Mouse (Mus musculus): ENCODE measurements around the gene Myo1c. TPM values are rescaled to one million over a fixed set of nuclear protein-coding genes. Genes with fewer than 3 reads are reported as not detected.

Gene Myo1c
- total RNA-seq, 1 experiment from 2014 or later: 97.0 TPM

DNA sequence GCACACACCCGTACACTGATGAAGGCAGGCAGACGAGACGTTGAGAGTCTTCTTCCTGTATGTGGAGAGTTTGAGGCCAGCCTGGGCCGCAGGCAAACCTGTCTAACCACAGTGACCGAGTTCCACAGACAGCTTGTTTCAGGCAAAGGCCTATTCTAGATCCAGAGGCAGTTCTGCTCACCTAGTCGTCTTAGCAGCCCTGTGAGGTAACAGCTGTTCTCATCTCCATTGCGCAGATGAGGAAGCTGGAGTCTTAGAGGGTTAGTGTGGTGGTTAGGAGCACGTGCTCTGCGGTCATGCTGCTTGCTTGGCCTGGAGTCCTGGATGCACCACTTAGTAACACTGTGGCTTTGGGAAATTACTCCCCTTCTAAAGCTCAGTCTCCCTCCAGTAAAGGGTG, 5.6 kb upstream of the Myo1c start:
- peak; percentile 70 for ATAC-seq (replicated peaks; ENCODE audit: insufficient number of reproducible peaks, low FRiP score, low TSS enrichment, poor library complexity, severe bottlenecking)

DNA sequence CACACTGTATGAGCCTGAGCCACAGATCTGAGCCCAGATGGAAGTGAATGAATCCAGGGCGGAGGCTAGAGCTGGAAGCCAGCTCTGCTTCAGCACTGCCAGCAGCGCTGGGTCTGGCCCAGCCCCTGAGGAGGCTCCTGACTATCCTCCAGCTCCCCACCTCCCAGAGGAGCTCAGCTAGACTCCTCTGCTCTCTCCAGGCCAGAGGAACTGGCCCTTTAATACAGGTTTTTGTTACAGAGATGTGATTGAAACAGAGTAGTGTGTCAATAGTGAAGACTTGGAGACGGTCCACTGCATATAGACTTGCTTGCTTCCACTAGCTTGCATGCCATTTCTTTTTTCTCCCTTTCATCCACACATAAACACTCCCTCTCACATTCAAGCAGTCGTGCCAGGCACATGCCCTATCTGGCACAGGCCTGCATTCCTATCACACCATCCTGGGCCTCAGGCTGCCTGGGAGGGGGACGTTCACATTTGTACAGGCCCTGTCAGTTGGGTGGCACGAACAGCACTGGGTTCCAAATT, 2.6 kb upstream of the Myo1c start:
- no peak for ATAC-seq (replicated peaks; ENCODE audit: insufficient number of reproducible peaks, low FRiP score, low TSS enrichment, poor library complexity, severe bottlenecking)

DNA sequence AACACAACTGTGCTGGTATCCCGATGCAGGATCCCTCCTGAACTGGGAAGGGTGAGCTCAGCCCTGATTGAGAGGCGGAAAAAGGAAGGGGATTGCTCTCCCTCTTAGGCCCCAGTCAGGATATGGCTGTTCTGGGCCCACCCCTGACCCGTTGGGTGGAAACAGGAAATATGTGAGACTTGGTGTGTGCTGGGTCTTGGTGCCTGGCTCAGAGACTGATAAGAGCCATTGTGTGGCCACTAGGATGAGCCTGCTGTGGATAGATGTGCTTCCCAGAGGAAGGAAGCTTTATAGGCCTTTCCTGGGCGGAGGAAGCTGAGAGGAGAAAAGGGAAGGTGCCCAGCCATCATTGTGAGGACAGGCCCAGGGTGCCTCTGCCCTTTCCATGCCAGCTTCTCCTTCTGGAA, 1.1 kb upstream of the Myo1c start:
- no peak for ATAC-seq (replicated peaks; ENCODE audit: insufficient number of reproducible peaks, low FRiP score, low TSS enrichment, poor library complexity, severe bottlenecking)

GRCm38 (mm10) chr11:75650958-75651425, 688 bp downstream of the Myo1c start:
- ATAC-seq (replicated peaks; ENCODE audit: insufficient number of reproducible peaks, low FRiP score, low TSS enrichment, poor library complexity, severe bottlenecking): peak; percentile 6; the same call in 1 of the 2 replicates

- ATAC-seq (replicated peaks; ENCODE audit: insufficient number of reproducible peaks, low FRiP score, low TSS enrichment, poor library complexity, severe bottlenecking): no peak
Observed at GRCm38 (mm10) chr11:75651426-75652221, 1.3 kb downstream of the Myo1c start.

DNA sequence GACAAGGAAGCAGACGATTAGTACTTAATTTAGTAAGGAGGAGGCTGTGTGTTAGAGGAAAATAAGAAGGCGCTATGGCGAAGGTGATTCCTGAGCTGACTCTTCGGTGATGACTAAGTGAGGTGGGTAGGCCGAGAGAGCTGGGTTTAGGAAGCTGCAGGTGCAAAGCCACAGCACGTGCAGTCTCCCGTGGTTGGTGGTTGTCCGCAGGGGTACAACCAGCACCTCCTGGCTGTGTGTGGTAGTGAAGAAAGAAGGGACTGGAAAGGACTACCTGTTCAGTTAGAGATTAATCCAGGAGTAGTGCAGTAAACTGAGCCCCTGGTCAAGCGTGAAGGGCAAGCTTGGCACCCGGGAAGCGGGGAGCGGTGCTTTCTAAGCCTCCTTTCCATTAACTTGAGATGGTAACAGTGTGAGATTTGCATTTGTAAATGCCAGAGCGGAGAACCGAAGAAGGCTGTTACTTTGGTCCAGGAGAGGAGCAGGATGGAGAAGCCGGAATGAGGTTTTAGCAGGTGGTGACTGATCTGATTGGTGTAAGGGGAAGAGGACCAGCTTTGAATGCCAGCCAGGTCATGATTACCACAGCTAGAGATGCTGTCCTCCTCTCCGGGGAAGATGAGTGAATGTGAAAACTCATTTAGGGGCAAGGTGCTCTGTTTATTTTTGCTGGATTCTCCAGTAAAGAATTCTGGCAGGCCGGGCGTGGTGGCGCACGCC, 2.1 kb downstream of the Myo1c start:
- no peak for ATAC-seq (replicated peaks; ENCODE audit: insufficient number of reproducible peaks, low FRiP score, low TSS enrichment, poor library complexity, severe bottlenecking)

GRCm38 (mm10) chr11:75652942-75653684, 2.8 kb downstream of the Myo1c start:
- ATAC-seq (replicated peaks; ENCODE audit: insufficient number of reproducible peaks, low FRiP score, low TSS enrichment, poor library complexity, severe bottlenecking): no peak; the same call in none of the 2 replicates

- ATAC-seq (replicated peaks; ENCODE audit: insufficient number of reproducible peaks, low FRiP score, low TSS enrichment, poor library complexity, severe bottlenecking): peak; percentile 67
Observed at GRCm38 (mm10) chr11:75653781-75654470, 3.6 kb downstream of the Myo1c start.

GRCm38 (mm10) chr11:75654471-75655390, 4.4 kb downstream of the Myo1c start:
- peak; percentile 2; the same call in 1 of the 2 replicates for ATAC-seq (replicated peaks; ENCODE audit: insufficient number of reproducible peaks, low FRiP score, low TSS enrichment, poor library complexity, severe bottlenecking)

DNA sequence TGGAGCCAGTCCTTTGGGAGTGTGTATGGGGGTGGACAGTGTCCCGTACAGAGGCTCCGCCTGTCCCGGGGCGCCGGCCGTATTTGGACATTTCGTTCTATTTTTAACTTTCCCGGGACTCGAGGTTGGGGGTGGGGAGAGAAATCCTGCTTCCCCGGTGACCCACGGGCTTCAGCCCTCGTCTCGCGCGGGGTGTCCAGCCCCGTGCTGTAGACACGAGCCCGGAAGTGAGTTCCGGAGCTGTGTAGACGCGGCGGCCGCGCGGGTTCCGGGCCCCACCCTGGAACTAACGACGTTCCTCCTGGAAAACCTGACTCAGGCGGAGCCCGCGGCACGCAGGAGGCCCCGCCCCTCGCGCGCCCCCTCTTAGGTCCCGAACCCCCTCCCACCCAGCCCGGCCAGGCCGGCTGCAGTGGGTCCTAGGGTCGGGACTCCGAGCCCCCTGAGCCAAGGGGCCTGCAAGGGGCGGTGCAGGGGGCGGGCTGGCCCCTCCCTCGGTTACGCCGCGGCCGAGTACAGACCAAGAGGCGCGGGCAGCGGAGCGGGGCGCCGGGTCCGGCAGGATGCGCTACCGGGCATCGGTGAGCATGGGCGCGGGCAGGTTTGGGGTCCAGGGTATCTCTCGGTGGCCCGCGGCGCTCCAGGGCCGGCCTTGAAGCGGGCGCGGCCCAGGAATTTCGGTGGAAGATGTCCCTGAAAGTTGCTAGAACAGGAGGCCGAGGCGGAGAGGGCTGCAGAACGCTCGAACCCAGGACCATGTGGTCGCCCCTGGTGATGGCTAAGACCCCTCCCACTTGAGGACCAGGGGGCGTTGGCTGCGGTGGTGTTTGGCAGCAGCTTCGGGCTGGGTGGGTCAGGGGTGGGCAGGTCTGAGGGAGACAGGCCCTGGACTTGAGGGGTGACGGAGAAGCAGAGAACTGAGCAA, 5.6 kb downstream of the Myo1c start:
- ATAC-seq (replicated peaks; ENCODE audit: insufficient number of reproducible peaks, low FRiP score, low TSS enrichment, poor library complexity, severe bottlenecking): no peak

DNA sequence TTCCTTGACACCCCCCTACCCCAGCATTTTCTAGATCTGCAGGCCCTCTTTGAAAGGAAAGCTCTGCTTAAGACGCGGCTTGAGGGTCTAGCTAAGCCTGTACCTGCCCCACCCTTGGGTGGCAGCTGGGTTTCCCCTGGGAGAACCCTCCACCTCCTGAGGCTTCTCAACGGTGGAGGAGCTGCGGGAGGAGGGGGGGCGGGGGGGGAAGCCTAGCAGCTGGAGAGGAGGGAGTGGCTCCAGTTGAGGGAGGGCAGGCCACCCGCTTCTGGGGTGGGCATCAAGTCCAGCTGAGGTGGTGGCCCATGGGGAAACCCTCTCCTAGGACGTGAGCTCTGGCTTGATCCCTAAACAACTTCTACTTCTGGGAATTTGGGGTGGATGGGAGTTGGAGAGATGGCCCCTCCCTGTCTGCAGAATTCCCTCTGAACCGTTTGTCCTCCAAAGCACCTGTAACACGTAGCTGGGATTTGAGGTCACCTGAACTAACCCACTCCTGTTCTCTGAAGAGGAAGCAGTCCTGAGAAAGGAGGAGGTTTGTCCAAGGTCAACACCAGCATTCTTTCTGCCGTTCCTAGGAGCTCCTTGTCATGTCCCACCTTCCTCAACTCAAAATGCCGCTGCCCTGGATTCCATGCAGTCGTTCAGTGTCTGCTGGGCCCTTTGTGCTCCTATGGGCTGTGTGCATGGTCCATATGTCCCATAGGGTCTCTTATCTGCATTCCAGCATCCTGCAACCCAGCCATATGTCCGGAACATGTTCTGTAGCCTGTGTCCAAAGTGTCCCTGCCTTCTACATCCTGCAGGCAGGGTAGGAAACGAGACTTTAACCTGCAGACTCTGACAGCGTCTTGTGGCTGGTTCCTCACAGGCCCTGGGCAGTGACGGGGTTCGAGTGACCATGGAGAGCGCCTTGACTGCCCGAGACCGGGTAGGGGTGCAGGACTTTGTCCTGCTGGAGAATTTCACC, 6.6 kb downstream of the Myo1c start:
- no peak for ATAC-seq (replicated peaks; ENCODE audit: insufficient number of reproducible peaks, low FRiP score, low TSS enrichment, poor library complexity, severe bottlenecking)

GRCm38 (mm10) chr11:75657841-75658240, 7.5 kb downstream of the Myo1c start:
- no peak for ATAC-seq (replicated peaks; ENCODE audit: insufficient number of reproducible peaks, low FRiP score, low TSS enrichment, poor library complexity, severe bottlenecking)

- no peak for ATAC-seq (replicated peaks; ENCODE audit: insufficient number of reproducible peaks, low FRiP score, low TSS enrichment, poor library complexity, severe bottlenecking)
Observed at GRCm38 (mm10) chr11:75658311-75658710, 8.0 kb downstream of the Myo1c start.

GRCm38 (mm10) chr11:75658996-75659750, 8.9 kb downstream of the Myo1c start:
- ATAC-seq (replicated peaks; ENCODE audit: insufficient number of reproducible peaks, low FRiP score, low TSS enrichment, poor library complexity, severe bottlenecking): peak; percentile 67

DNA sequence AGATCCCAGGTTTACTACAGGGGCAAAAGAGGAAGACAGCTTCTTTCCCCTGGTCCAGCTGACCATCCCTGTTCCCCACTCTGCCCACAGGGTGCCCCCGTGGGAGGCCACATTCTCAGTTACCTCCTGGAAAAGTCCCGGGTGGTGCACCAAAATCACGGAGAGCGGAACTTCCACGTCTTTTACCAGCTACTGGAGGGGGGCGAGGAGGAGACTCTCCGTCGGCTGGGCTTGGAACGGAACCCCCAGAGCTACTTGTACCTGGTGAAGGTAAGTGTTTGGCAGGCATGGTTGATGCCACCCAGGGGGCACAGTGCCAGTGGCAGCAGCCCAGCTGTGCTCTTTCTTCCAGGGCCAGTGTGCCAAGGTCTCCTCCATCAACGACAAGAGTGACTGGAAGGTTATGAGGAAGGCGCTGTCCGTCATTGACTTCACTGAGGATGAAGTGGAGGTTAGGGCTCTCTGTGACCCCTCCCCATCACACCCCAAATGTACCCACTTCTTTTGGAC, 9.8 kb downstream of the Myo1c start:
- ATAC-seq (replicated peaks; ENCODE audit: insufficient number of reproducible peaks, low FRiP score, low TSS enrichment, poor library complexity, severe bottlenecking): no peak
